Mouse (Mus musculus): ENCODE data around the gene Cpne4.

The Cpne4 gene

GRCm38 (mm10) chr9:104546986-104547385 is at the start of gene Cpne4:
Gene Cpne4, plus strand, starts transcription at chr9:104547286.
- no peak for DNase-seq (ENCODE audit: low read depth)

- DNase-seq (ENCODE audit: low read depth) = no peak
Measured at GRCm38 (mm10) chr9:104515187-104515586, 31.9 kb upstream of the Cpne4 start.

GRCm38 (mm10) chr9:104535508-104535907 is 11.6 kb upstream of the Cpne4 start:
- peak; percentile 2 for DNase-seq (ENCODE audit: low read depth)

- no peak for DNase-seq (ENCODE audit: low read depth)
Measured at GRCm38 (mm10) chr9:104565815-104566214, 18.7 kb downstream of the Cpne4 start.

GRCm38 (mm10) chr9:104566468-104566867 is 19.4 kb downstream of the Cpne4 start:
- DNase-seq (ENCODE audit: low read depth) = no peak

GRCm38 (mm10) chr9:104567096-104567495 is 20.0 kb downstream of the Cpne4 start:
- DNase-seq (ENCODE audit: low read depth) = no peak

- DNase-seq (ENCODE audit: low read depth) = peak; percentile 1
Measured at GRCm38 (mm10) chr9:104569480-104570167, 22.5 kb downstream of the Cpne4 start.

GRCm38 (mm10) chr9:104572856-104573255 is 25.8 kb downstream of the Cpne4 start:
- no peak for DNase-seq (ENCODE audit: low read depth)

- DNase-seq (ENCODE audit: low read depth) = peak; percentile 42
Measured at GRCm38 (mm10) chr9:104574476-104574875, 27.4 kb downstream of the Cpne4 start.

GRCm38 (mm10) chr9:104581921-104582624 is 35.0 kb downstream of the Cpne4 start:
- DNase-seq (ENCODE audit: low read depth) = no peak

GRCm38 (mm10) chr9:104582675-104583074 is 35.6 kb downstream of the Cpne4 start:
- no peak for DNase-seq (ENCODE audit: low read depth)

- no peak for DNase-seq (ENCODE audit: low read depth)
Measured at GRCm38 (mm10) chr9:104594550-104594949, 47.5 kb downstream of the Cpne4 start.

- DNase-seq (ENCODE audit: low read depth) = no peak
Measured at GRCm38 (mm10) chr9:104594979-104595378, 47.9 kb downstream of the Cpne4 start.

- DNase-seq (ENCODE audit: low read depth) = no peak
Measured at GRCm38 (mm10) chr9:104612523-104612922, 65.4 kb downstream of the Cpne4 start.

GRCm38 (mm10) chr9:104616691-104617090 is 69.6 kb downstream of the Cpne4 start:
- DNase-seq (ENCODE audit: low read depth) = no peak

- no peak for DNase-seq (ENCODE audit: low read depth)
Measured at GRCm38 (mm10) chr9:104623564-104623963, 76.5 kb downstream of the Cpne4 start.

- no peak for DNase-seq (ENCODE audit: low read depth)
Measured at GRCm38 (mm10) chr9:104627816-104628215, 80.7 kb downstream of the Cpne4 start.

- DNase-seq (ENCODE audit: low read depth) = no peak
Measured at GRCm38 (mm10) chr9:104629282-104629681, 82.2 kb downstream of the Cpne4 start.

- DNase-seq (ENCODE audit: low read depth) = no peak
Measured at GRCm38 (mm10) chr9:104646348-104646994, 99.4 kb downstream of the Cpne4 start.

- no peak for DNase-seq (ENCODE audit: low read depth)
Measured at GRCm38 (mm10) chr9:104652691-104653261, 105.7 kb downstream of the Cpne4 start.

GRCm38 (mm10) chr9:104659758-104660157 is 112.7 kb downstream of the Cpne4 start:
- DNase-seq (ENCODE audit: low read depth) = no peak

GRCm38 (mm10) chr9:104676665-104677064 is 129.6 kb downstream of the Cpne4 start:
- no peak for DNase-seq (ENCODE audit: low read depth)

- DNase-seq (ENCODE audit: low read depth) = no peak
Measured at GRCm38 (mm10) chr9:104678571-104678970, 131.5 kb downstream of the Cpne4 start.

All from naive thymus-derived CD4-positive, alpha-beta T cell, adult 2 months (primary cell).